Mouse (Mus musculus) ES-E14 (cell line): ENCODE data around the gene L3mbtl3.

Experiments used
- CHD2 ChIP-seq: IDR thresholded peaks from 2 replicates; pipeline ENCODE4 v1.6.1; 2014; ENCODE audit warnings: mild to moderate bottlenecking, low read depth, low read length, inconsistent platforms
- HCFC1 ChIP-seq: IDR thresholded peaks from 2 replicates; pipeline ENCODE4 v1.6.1; 2012; ENCODE audit warnings: low read length, inconsistent platforms, borderline replicate concordance; ENCODE audit not compliant: insufficient read depth

DNA sequence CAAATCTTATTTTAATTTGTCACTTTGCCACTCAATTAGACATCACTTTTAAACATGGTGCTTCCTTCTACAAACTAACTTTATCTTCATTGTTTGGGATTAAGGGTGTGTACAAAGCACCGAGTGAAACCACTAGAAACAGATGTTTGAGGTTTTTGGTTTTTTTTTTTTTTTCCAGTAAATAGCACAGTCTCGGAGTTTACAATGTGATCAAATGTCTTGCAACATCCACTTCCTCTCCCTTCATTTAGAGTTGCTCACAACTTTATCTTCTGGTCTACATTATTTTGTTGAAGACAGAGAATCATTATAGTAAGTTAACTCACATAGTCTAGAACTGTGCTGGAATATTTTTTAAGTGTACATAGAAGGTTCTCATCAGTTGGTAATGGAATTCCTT lies 45.4 kb upstream of the L3mbtl3 start:
- TF ChIP-seq CHD2 = no peak
- no peak for TF ChIP-seq HCFC1
